Mouse (Mus musculus): ENCODE measurements around the gene Btf3. TPM values are rescaled to one million over a fixed set of nuclear protein-coding genes. Genes with fewer than 3 reads are reported as not detected.

The Btf3 gene
- total and polyA plus RNA-seq, 3 experiments, result 227 to 1,291 (median 1,152) TPM

GRCm38 (mm10) chr13:98325034-98325433 lies 8.2 kb upstream of the Btf3 start:
- no peaks in the 10 kb centered on the region for H3K4me1 ChIP-seq (ENCODE audit: control insufficient read depth in 1 of 2, insufficient read depth in 2 of 2, low read length in 2 of 2)
- H3K4me3 ChIP-seq (ENCODE audit: control insufficient read depth in 1 of 2, insufficient read depth in 1 of 2, low read depth in 2 of 2, low read length in 2 of 2), result no peak overlapping the region
- H3K79me2 ChIP-seq (ENCODE audit: control insufficient read depth, insufficient read depth, low read length, poor library complexity), result no peaks in the 10 kb centered on the region
- DNase-seq (ENCODE audit: low read depth, low spot score), result no peak
- no peaks in the 10 kb centered on the region for H3K9me3 ChIP-seq (replicated peaks; ENCODE audit: insufficient read depth, low read length)
- TF ChIP-seq HCFC1 (IDR thresholded peaks at IDR 0.05; ENCODE audit: low read depth, low read length), result no peak
- no peak for TF ChIP-seq TBP (IDR thresholded peaks at IDR 0.05; ENCODE audit: low read depth, low read length)
- TF ChIP-seq GABPA (IDR thresholded peaks at IDR 0.05; ENCODE audit: low read depth, low read length), result no peak
- no peak for TF ChIP-seq KAT2A (conservative IDR thresholded peaks at IDR 0.05; ENCODE audit: low read depth, low read length)
- no peak for TF ChIP-seq MAZ (IDR thresholded peaks at IDR 0.05; ENCODE audit: low read depth, low read length)
- TF ChIP-seq MYB (IDR thresholded peaks at IDR 0.05; ENCODE audit: low read depth, low read length), result no peak
- TF ChIP-seq NELFE (IDR thresholded peaks at IDR 0.05; ENCODE audit: low read depth, low read length), result no peak
- H3K9ac ChIP-seq (ENCODE audit: control insufficient read depth, low read depth, low read length, poor library complexity, severe bottlenecking), result no peak overlapping the region
- no peaks in the 10 kb centered on the region for H3K36me3 ChIP-seq (ENCODE audit: control insufficient read depth in 1 of 2, insufficient read depth in 2 of 2, low read length in 2 of 2)
- H3K27ac ChIP-seq (ENCODE audit: control insufficient read depth, low read depth, low read length), result no peak overlapping the region
- H3K27me3 ChIP-seq (ENCODE audit: control insufficient read depth in 1 of 2, insufficient read depth in 2 of 2, low read length in 2 of 2), result no peaks in the 10 kb centered on the region

- Histone ChIP-seq H3K4me3 (ENCODE audit: control insufficient read depth in 1 of 2, insufficient read depth in 1 of 2, low read depth in 2 of 2, low read length in 2 of 2) (peak overlapping the region in 1 of 2 experiments; percentile 90; a peak in 2 of 4 replicates), H3K9ac (ENCODE audit: control insufficient read depth, low read depth, low read length, poor library complexity, severe bottlenecking) (peak overlapping the region; percentile 98), H3K4me1 (ENCODE audit: control insufficient read depth in 1 of 2, insufficient read depth in 2 of 2, low read length in 2 of 2) (peaks cover 6 to 17% of the 10 kb centered on the region in 2 experiments), H3K27ac (ENCODE audit: control insufficient read depth, low read depth, low read length) (no peak overlapping the region), H3K79me2 (ENCODE audit: control insufficient read depth, insufficient read depth, low read length, poor library complexity) (peaks cover 39% of the 10 kb centered on the region), H3K9me3 (replicated peaks; ENCODE audit: insufficient read depth, low read length) (no peaks in the 10 kb centered on the region), H3K27me3 (ENCODE audit: control insufficient read depth in 1 of 2, insufficient read depth in 2 of 2, low read length in 2 of 2) (no peaks in the 10 kb centered on the region), H3K36me3 (ENCODE audit: control insufficient read depth in 1 of 2, insufficient read depth in 2 of 2, low read length in 2 of 2) (peaks cover 20 to 29% of the 10 kb centered on the region in 2 experiments)
- DNase-seq (ENCODE audit: low read depth, low spot score), result no peak
- TF ChIP-seq EP300 (IDR thresholded peaks at IDR 0.05; ENCODE audit: low read depth in 1 of 2, low read length in 2 of 2) (no peak), SMC3 (IDR thresholded peaks at IDR 0.05; ENCODE audit: low read depth, low read length) (no peak), SIN3A (IDR thresholded peaks at IDR 0.05; ENCODE audit: low read length) (no peak), MAFK (IDR thresholded peaks at IDR 0.05; ENCODE audit: borderline replicate concordance, low read depth, low read length) (no peak), MAZ (IDR thresholded peaks at IDR 0.05; ENCODE audit: low read depth, low read length) (no peak), MXI1 (IDR thresholded peaks at IDR 0.05; ENCODE audit: low read depth, low read length) (0 out of 2 replicates have a peak, but pooled peaks have one; percentile 21), POLR2AphosphoS5 (IDR thresholded peaks at IDR 0.05; ENCODE audit: borderline replicate concordance, low read depth, low read length) (no peak)
Measured at GRCm38 (mm10) chr13:98317911-98318310, 1.1 kb upstream of the Btf3 start.

GRCm38 (mm10) chr13:98317246-98317677 lies 456 bp upstream of the Btf3 start:
- no peak for DNase-seq (ENCODE audit: low read depth, low spot score)
- H3K27ac ChIP-seq (ENCODE audit: control insufficient read depth, low read depth, low read length), result peak overlapping the region; percentile 80
- no peaks in the 10 kb centered on the region for H3K27me3 ChIP-seq (ENCODE audit: control insufficient read depth in 1 of 2, insufficient read depth in 2 of 2, low read length in 2 of 2)

More at GRCm38 (mm10) chr13:98317246-98317677, 456 bp upstream of the Btf3 start:
- Histone ChIP-seq H3K36me3 (ENCODE audit: control insufficient read depth in 1 of 2, insufficient read depth in 2 of 2, low read length in 2 of 2) (peaks cover 25 to 35% of the 10 kb centered on the region in 2 experiments), H3K4me3 (ENCODE audit: control insufficient read depth in 1 of 2, insufficient read depth in 1 of 2, low read depth in 2 of 2, low read length in 2 of 2) (peak overlapping the region; percentile 63 to 90), H3K4me1 (ENCODE audit: control insufficient read depth in 1 of 2, insufficient read depth in 2 of 2, low read length in 2 of 2) (peaks cover 9 to 19% of the 10 kb centered on the region in 2 experiments), H3K9me3 (replicated peaks; ENCODE audit: insufficient read depth, low read length) (no peaks in the 10 kb centered on the region), H3K79me2 (ENCODE audit: control insufficient read depth, insufficient read depth, low read length, poor library complexity) (peaks cover 42% of the 10 kb centered on the region), H3K9ac (ENCODE audit: control insufficient read depth, low read depth, low read length, poor library complexity, severe bottlenecking) (peak overlapping the region; percentile 98)
- TF ChIP-seq MAX (IDR thresholded peaks at IDR 0.05; ENCODE audit: low read length), result peak; percentile 44; the same call in 1 of the 2 replicates
- peak; percentile 49; the same call in 1 of the 2 replicates for TF ChIP-seq CHD1 (IDR thresholded peaks at IDR 0.05; ENCODE audit: low read depth, low read length)
- TF ChIP-seq NRF1 (IDR thresholded peaks at IDR 0.05; ENCODE audit: insufficient read depth, low read depth, low read length, poor library complexity, severe bottlenecking), result no peak
- TF ChIP-seq ELF1 (IDR thresholded peaks at IDR 0.05; ENCODE audit: low read depth, low read length), result no peak
- TF ChIP-seq POLR2A (IDR thresholded peaks at IDR 0.05; ENCODE audit: control insufficient read depth in 1 of 2, insufficient read depth in 1 of 2, low read depth in 1 of 2, low read length in 2 of 2, poor library complexity in 1 of 2), result no peak; a peak in 1 of 4 replicates
- no peak for TF ChIP-seq TCF12 (IDR thresholded peaks at IDR 0.05; ENCODE audit: low read depth, low read length)
- peak; percentile 61 for TF ChIP-seq MYC (IDR thresholded peaks at IDR 0.05; ENCODE audit: low read depth, low read length)

All from MEL (cell line).